Mouse (Mus musculus): Measurements from ENCODE around the gene Dab2. TPM values are rescaled to one million over a fixed set of nuclear protein-coding genes. Genes with fewer than 3 reads are reported as not detected.
A peak's percentile ranks its signal among the peaks of the same experiment; 100 is the strongest.

Gene Dab2
- polyA plus RNA-seq, 1 experiment from 2014 or later = 243 TPM

- WGBS = 45% methylated on average over 13 of the region's 13 CpGs
- peak; percentile 94 for ATAC-seq
- H3K4me2 ChIP-seq (replicated peaks; ENCODE audit: low read depth) = peak overlapping the region; percentile 43; the same call in 1 of the 2 replicates
Measured at GRCm38 (mm10) chr15:6375016-6375415, 75.4 kb downstream of the Dab2 start.

DNA sequence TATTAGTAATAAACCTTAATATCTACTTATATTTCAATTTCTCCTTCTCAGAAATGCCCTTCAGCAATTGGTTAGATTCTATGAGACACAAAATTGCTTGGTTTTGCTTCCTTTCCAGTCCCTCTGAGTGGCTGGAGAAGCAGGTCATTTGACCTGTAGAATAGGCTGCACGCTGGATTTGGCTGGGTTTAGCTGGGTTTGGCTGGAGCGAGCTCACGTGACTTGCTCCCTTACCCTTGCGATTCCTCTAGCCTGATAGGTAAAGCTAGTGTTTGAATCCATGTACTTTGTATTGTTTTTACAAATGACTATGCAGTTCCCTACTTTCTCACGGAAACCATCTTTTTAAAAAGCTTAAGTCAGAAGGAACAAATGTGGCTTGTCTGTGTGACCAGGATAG is 76.4 kb downstream of the Dab2 start:
- Histone ChIP-seq H3K36me3 (ENCODE audit: control insufficient read depth, insufficient read depth) (no peaks in the 10 kb centered on the region), H3K4me2 (replicated peaks; ENCODE audit: low read depth) (no peak overlapping the region), H3K9ac (ENCODE audit: low read depth, low read length) (no peak overlapping the region), H3K9me3 (ENCODE audit: control insufficient read depth) (no peaks in the 10 kb centered on the region), H3K4me1 (replicated peaks; ENCODE audit: control insufficient read depth, insufficient read depth, low read length) (no peaks in the 10 kb centered on the region; the same call in 1 of the 2 replicates), H3K4me3 (ENCODE audit: low read depth, low read length) (no peak overlapping the region), H3K27ac (ENCODE audit: low read depth, low read length) (no peak overlapping the region), H3K27me3 (replicated peaks; ENCODE audit: control insufficient read depth, insufficient read depth, low read length) (no peaks in the 10 kb centered on the region)
- no peak for TF ChIP-seq CTCF (IDR thresholded peaks at IDR 0.05; ENCODE audit: low read depth)
- no peak for ATAC-seq
- WGBS = 77% methylated on average over 5 of the region's 5 CpGs

More at GRCm38 (mm10) chr15:6375016-6375415, 75.4 kb downstream of the Dab2 start:
- no peaks in the 10 kb centered on the region for H3K9me3 ChIP-seq (ENCODE audit: control insufficient read depth)
- H3K27ac ChIP-seq (ENCODE audit: low read depth, low read length) = peak overlapping the region; percentile 87
- H3K4me1 ChIP-seq (replicated peaks; ENCODE audit: control insufficient read depth, insufficient read depth, low read length) = no peaks in the 10 kb centered on the region; the same call in 1 of the 2 replicates
- no peak for TF ChIP-seq CTCF (IDR thresholded peaks at IDR 0.05; ENCODE audit: low read depth)
- H3K4me3 ChIP-seq (ENCODE audit: low read depth, low read length) = no peak overlapping the region
- H3K9ac ChIP-seq (ENCODE audit: low read depth, low read length) = no peak overlapping the region
- H3K27me3 ChIP-seq (replicated peaks; ENCODE audit: control insufficient read depth, insufficient read depth, low read length) = no peaks in the 10 kb centered on the region
- no peaks in the 10 kb centered on the region for H3K36me3 ChIP-seq (ENCODE audit: control insufficient read depth, insufficient read depth)

DNA sequence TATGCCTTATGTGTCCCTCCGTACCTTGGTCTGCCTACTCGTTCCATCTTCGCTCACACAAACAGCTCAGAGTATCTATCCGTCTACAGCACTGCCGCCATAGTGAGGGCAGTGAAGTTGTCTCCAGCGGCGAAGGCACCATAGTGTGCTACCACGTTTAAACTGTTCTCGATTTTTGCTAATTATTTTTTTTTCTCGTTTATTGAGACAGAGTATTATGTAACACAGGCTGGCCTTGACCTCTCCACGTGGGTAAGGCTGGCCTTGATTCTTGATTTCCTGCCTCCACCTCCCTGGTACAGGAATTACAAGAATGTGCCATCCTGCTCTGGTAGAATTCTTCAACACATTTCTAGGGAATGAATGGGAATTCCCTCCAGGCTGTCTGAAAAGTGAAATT is 77.2 kb downstream of the Dab2 start:
- Histone ChIP-seq H3K9ac (ENCODE audit: low read depth, low read length) (no peak overlapping the region), H3K36me3 (ENCODE audit: control insufficient read depth, insufficient read depth) (no peaks in the 10 kb centered on the region), H3K4me3 (ENCODE audit: low read depth, low read length) (no peak overlapping the region), H3K27me3 (replicated peaks; ENCODE audit: control insufficient read depth, insufficient read depth, low read length) (no peaks in the 10 kb centered on the region), H3K9me3 (ENCODE audit: control insufficient read depth) (no peaks in the 10 kb centered on the region), H3K4me1 (replicated peaks; ENCODE audit: control insufficient read depth, insufficient read depth, low read length) (no peaks in the 10 kb centered on the region; the same call in 1 of the 2 replicates), H3K4me2 (replicated peaks; ENCODE audit: low read depth) (no peak overlapping the region), H3K27ac (ENCODE audit: low read depth, low read length) (no peak overlapping the region)
- ATAC-seq = no peak
- 82% methylated on average over 11 of the region's 11 CpGs for WGBS
- no peak for TF ChIP-seq CTCF (IDR thresholded peaks at IDR 0.05; ENCODE audit: low read depth)

DNA sequence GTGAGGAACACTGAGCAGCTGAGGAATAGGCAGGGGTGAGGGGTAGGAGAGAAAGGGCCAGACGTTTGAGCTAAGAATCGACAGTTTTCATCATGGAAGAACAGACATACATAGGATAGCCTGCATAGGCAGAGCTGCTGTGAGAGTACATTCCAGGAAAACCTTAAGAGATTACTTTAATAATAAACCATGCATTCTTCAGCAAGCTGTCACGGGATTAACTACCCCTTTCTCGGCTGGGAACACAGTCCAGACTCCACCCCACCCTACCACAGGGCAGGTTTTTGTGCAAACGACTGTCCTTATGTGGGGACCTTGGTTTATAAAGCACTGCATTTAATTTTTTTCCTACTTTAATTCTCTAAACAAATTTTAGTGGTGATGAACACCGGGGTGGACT is 84.4 kb downstream of the Dab2 start:
- H3K27me3 ChIP-seq (replicated peaks; ENCODE audit: control insufficient read depth, insufficient read depth, low read length) = no peaks in the 10 kb centered on the region
- no peak overlapping the region for H3K27ac ChIP-seq (ENCODE audit: low read depth, low read length)
- H3K9ac ChIP-seq (ENCODE audit: low read depth, low read length) = no peak overlapping the region
- no peaks in the 10 kb centered on the region for H3K9me3 ChIP-seq (ENCODE audit: control insufficient read depth)
- TF ChIP-seq CTCF (IDR thresholded peaks at IDR 0.05; ENCODE audit: low read depth) = no peak
- 14% methylated on average over 6 of the region's 6 CpGs for WGBS
- no peak overlapping the region for H3K4me3 ChIP-seq (ENCODE audit: low read depth, low read length)
- no peak for ATAC-seq
- no peaks in the 10 kb centered on the region for H3K36me3 ChIP-seq (ENCODE audit: control insufficient read depth, insufficient read depth)
- peak overlapping the region; percentile 27; the same call in 1 of the 2 replicates for H3K4me2 ChIP-seq (replicated peaks; ENCODE audit: low read depth)
- H3K4me1 ChIP-seq (replicated peaks; ENCODE audit: control insufficient read depth, insufficient read depth, low read length) = no peaks in the 10 kb centered on the region

DNA sequence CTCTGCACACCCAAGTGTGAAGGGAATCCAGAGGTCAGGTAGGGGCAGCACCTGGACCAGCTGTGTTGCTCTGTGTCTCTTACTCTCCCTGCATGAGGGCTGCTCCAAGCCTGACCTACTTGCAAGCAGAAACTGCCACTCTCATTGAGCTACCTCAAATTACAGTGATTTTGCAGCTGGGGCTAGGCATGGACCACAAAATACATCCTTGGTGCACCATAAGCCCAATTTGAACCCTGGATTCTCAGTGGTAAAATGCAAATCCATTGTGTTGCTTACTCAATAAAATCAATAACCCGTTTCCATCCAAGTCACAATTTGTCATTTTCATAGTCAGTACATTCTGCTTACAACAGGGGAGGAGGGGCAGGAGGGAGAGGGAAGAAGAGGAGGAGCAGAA is 85.7 kb downstream of the Dab2 start:
- H3K27ac ChIP-seq (ENCODE audit: low read depth, low read length) = no peak overlapping the region
- H3K9ac ChIP-seq (ENCODE audit: low read depth, low read length) = no peak overlapping the region
- H3K36me3 ChIP-seq (ENCODE audit: control insufficient read depth, insufficient read depth) = 0 out of 2 replicates have a peak, but pooled peaks cover 3% of the 10 kb centered on the region
- H3K4me3 ChIP-seq (ENCODE audit: low read depth, low read length) = no peak overlapping the region
- no peak overlapping the region for H3K4me2 ChIP-seq (replicated peaks; ENCODE audit: low read depth)
- H3K9me3 ChIP-seq (ENCODE audit: control insufficient read depth) = no peaks in the 10 kb centered on the region
- no peaks in the 10 kb centered on the region for H3K27me3 ChIP-seq (replicated peaks; ENCODE audit: control insufficient read depth, insufficient read depth, low read length)
- ATAC-seq = no peak
- TF ChIP-seq CTCF (IDR thresholded peaks at IDR 0.05; ENCODE audit: low read depth) = no peak
- WGBS = 53% methylated on average over 1 of the region's 1 CpGs
- no peaks in the 10 kb centered on the region for H3K4me1 ChIP-seq (replicated peaks; ENCODE audit: control insufficient read depth, insufficient read depth, low read length)

GRCm38 (mm10) chr15:6386159-6386951 is 86.8 kb downstream of the Dab2 start:
- 6% methylated on average over 49 of the region's 49 CpGs for WGBS
- H3K9me3 ChIP-seq (ENCODE audit: control insufficient read depth) = no peaks in the 10 kb centered on the region
- peak; percentile 79 for TF ChIP-seq CTCF (IDR thresholded peaks at IDR 0.05; ENCODE audit: low read depth)
- peak overlapping the region; percentile 31; the same call in 1 of the 2 replicates for H3K9ac ChIP-seq (ENCODE audit: low read depth, low read length)
- H3K4me1 ChIP-seq (replicated peaks; ENCODE audit: control insufficient read depth, insufficient read depth, low read length) = no peaks in the 10 kb centered on the region
- peak overlapping the region; percentile 74 for H3K4me2 ChIP-seq (replicated peaks; ENCODE audit: low read depth)
- 0 out of 2 replicates have a peak overlapping the region, but pooled peaks have one; percentile 37 for H3K27ac ChIP-seq (ENCODE audit: low read depth, low read length)
- H3K4me3 ChIP-seq (ENCODE audit: low read depth, low read length) = peak overlapping the region; percentile 51
- ATAC-seq = peak; percentile 90
- 0 out of 2 replicates have a peak, but pooled peaks cover 3% of the 10 kb centered on the region for H3K36me3 ChIP-seq (ENCODE audit: control insufficient read depth, insufficient read depth)
- H3K27me3 ChIP-seq (replicated peaks; ENCODE audit: control insufficient read depth, insufficient read depth, low read length) = no peaks in the 10 kb centered on the region

All from intestine, postnatal 0 days (tissue).